Mouse (Mus musculus) intestine, embryonic 16.5 days (tissue): Measurements from ENCODE around the gene Eftud2. TPM values are rescaled to one million over a fixed set of nuclear protein-coding genes. Genes with fewer than 3 reads are reported as not detected.

Experiments used
- polyA plus RNA-seq: library from polyadenylated mRNA; unstranded; fragments of >200 nt; fragmentation: Nextera tagmentation; extraction: Ambion mirVana; gene quantifications from 2 replicates; pipeline ENCODE4 v1.2.1, GENCODE M21; 2015

Eftud2 gene
- polyA plus RNA-seq, 1 experiment from 2014 or later = 140 TPM

Other genes with a start within 250 kb of the Eftud2 start
- 0.24 and 0.65 TPM in 2 replicates for gene Meioc, start 217.3 kb downstream of the Eftud2 start, polyA plus RNA-seq
- gene Ccdc43, start 183.2 kb downstream of the Eftud2 start, polyA plus RNA-seq = 36.7 and 39.9 TPM in 2 replicates
- gene Adam11, start 119.5 kb downstream of the Eftud2 start, polyA plus RNA-seq = 2.4 and 3.1 TPM in 2 replicates
- 24.9 and 26.2 TPM in 2 replicates for gene Gjc1, start 61.3 kb downstream of the Eftud2 start, polyA plus RNA-seq
- gene Higd1b, start 45.1 kb downstream of the Eftud2 start, polyA plus RNA-seq = 0.55 and 0.62 TPM in 2 replicates
- 0.26 and 0.91 TPM in 2 replicates for gene Ccdc103, start 219 bp upstream of the Eftud2 start, polyA plus RNA-seq
- gene Fam187a, start 4.2 kb upstream of the Eftud2 start, polyA plus RNA-seq = not detected in 2 replicates
- 0.09 and 0.38 TPM in 2 replicates for gene Gfap, start 19.9 kb upstream of the Eftud2 start, polyA plus RNA-seq
- 6.8 and 7.4 TPM in 2 replicates for gene Kif18b, start 44.1 kb upstream of the Eftud2 start, polyA plus RNA-seq
- gene C1ql1, start 65.7 kb upstream of the Eftud2 start, polyA plus RNA-seq = 0.53 and 2.3 TPM in 2 replicates
- gene Nmt1, start 147.2 kb upstream of the Eftud2 start, polyA plus RNA-seq = 55.9 and 59.6 TPM in 2 replicates
- gene Dcakd, start 147.3 kb upstream of the Eftud2 start, polyA plus RNA-seq = 91.5 and 92.7 TPM in 2 replicates
- gene Plcd3, start 220.7 kb upstream of the Eftud2 start, polyA plus RNA-seq = 2.1 and 2.3 TPM in 2 replicates
- gene Acbd4, start 220.7 kb upstream of the Eftud2 start, polyA plus RNA-seq = 30.4 and 32.5 TPM in 2 replicates
- 4.2 and 4.6 TPM in 2 replicates for gene Hexim1, start 235.2 kb upstream of the Eftud2 start, polyA plus RNA-seq